Mouse (Mus musculus) cortical plate, adult 2 months (tissue): ENCODE data around the gene Tmc3. TPM values are rescaled to one million over a fixed set of nuclear protein-coding genes. Genes with fewer than 3 reads are reported as not detected.

ENCODE experiments used
- H3K27ac ChIP-seq: fragments of 200-500 bp; 2 replicates; pipeline ENCODE4 v1.5.1; 2012; ENCODE audit warnings: low read length, control low read depth, inconsistent platforms; ENCODE audit not compliant: insufficient read depth
- H3K4me1 ChIP-seq: fragments of 200-500 bp; 2 replicates; pipeline ENCODE4 v1.6.1; 2011; ENCODE audit warnings: low read length; ENCODE audit not compliant: control insufficient read depth, insufficient read depth
- H3K4me3 ChIP-seq: fragments of 200-500 bp; 2 replicates; pipeline ENCODE4 v1.5.1; 2011; ENCODE audit warnings: mild to moderate bottlenecking, low read length, control low read depth; ENCODE audit not compliant: insufficient read depth
- CTCF ChIP-seq: fragments of 200-500 bp; IDR thresholded peaks from 2 replicates; pipeline ENCODE4 v1.5.1; 2011; ENCODE audit warnings: mild to moderate bottlenecking, control low read depth, low read length; ENCODE audit not compliant: insufficient read depth; ENCODE audit errors: extremely low read depth
- POLR2A ChIP-seq: fragments of 200-500 bp; IDR thresholded peaks from 2 replicates; pipeline ENCODE4 v1.6.1; 2011; ENCODE audit warnings: mild to moderate bottlenecking, low read length, control low read depth; ENCODE audit not compliant: insufficient read depth; ENCODE audit errors: extremely low read depth
- polyA plus RNA-seq: library from polyadenylated mRNA; depleted of rRNA; stranded (reverse); fragments of >200 nt; gene quantifications from 2 replicates; pipeline ENCODE4 v1.2.3, GENCODE M21; 2012

Tmc3 gene
- polyA plus RNA-seq, 1 experiment = 0.54 TPM

DNA sequence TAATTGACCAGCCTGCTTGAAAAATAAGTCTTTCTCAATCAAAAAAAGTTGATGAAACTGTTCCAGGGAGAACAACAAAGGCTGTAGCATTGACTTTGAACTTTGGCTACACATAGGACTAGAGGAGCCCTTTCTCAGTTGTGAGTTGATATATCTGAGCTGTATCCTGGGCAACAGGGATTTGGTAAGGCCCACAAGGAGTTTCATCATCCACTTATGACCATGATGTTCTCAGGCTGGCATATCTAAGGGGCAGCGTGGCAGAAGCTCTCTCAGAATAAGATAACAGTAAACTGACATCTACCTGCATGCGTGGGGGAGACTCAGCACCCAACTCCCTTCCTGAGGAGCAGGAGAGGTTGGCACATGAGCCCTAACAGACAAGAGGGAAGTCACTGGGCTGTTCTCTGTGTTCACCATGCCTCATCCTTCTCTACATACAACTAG, 68.9 kb downstream of the Tmc3 start:
- Histone ChIP-seq H3K4me1 (no peaks in the 10 kb centered on the region), H3K4me3 (no peak overlapping the region), H3K27ac (no peak overlapping the region)
- TF ChIP-seq POLR2A (no peak), CTCF (no peak)

DNA sequence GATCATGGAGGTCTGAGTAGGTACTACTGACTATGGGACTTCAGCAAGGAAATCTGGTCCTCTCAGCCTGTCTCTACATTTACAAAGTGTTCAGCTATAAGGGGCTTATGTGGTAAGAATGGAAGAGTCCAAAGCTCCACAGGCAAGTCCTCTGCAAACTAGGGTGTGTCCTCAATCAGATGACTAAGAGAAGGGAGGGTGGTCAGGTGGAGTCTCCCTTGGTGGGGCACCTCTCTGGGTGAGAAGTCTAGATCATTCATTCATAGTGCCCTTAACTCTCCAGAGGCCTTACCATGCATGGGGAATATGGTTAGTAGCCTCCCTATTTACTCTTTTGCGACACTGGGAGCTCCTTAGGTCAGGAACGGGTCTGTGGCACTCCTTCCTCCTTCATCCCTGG, 69.5 kb downstream of the Tmc3 start:
- TF ChIP-seq CTCF (no peak), POLR2A (no peak)
- Histone ChIP-seq H3K4me1 (no peaks in the 10 kb centered on the region), H3K4me3 (no peak overlapping the region), H3K27ac (no peak overlapping the region)

DNA sequence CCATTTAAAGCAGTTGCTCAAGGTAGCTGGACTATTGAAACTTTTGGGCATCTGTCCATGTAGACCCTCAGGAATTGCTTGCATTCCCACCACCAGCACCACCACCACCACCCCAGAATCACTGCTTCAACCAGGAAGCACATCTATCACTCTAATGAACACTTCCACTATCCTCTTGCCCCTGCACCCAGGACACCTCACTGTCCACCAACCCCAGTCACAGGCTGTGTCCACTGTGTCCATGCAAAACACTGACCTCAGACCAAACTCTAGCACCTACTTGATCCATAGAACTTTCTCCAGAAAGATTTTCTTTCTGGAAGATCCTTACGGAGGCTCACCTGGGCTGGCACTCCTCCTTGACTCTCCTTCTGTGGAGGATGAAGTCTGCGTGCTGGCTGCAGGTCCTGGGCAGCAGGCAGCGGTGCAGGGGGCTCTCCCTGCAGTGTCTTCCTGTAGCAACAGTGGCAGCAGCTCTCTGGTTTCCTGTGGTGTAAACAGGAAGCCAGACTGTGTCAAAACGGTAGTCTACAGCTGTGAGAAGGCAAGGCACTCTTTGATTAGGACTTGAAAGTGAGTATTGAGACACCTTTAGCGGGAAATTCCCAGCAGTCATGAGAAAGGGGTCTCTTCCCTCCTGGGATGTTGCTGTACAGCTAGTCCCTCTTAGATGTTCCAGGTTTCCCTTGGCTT, 70.4 kb downstream of the Tmc3 start:
- no peak for TF ChIP-seq CTCF
- no peak for TF ChIP-seq POLR2A
- Histone ChIP-seq H3K27ac (no peak overlapping the region), H3K4me3 (no peak overlapping the region; the same call in 1 of the 2 replicates), H3K4me1 (no peaks in the 10 kb centered on the region)

DNA sequence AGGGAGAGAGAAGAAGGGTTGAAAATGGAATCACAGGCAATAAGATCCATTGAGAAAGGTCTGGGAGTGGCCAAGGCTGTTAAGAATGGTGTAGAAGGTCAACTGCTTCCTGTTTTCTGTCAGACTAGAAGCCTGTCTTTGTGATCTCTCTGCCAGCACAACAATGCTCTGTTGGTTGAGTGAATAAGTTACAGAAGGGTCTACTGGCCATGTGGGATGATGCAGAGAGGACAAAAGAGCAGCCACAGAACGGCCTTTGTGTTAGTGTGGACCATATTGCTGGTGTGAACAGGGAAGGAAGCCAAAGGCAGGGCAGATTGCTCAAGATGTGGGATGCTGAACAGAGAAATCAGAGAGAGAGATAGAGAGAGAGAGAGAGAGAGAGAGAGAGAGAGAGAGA, 74.0 kb downstream of the Tmc3 start:
- no peak overlapping the region for H3K27ac ChIP-seq
- H3K4me3 ChIP-seq = no peak overlapping the region
- H3K4me1 ChIP-seq = no peaks in the 10 kb centered on the region; the same call in 1 of the 2 replicates
- no peak for TF ChIP-seq POLR2A
- no peak for TF ChIP-seq CTCF

DNA sequence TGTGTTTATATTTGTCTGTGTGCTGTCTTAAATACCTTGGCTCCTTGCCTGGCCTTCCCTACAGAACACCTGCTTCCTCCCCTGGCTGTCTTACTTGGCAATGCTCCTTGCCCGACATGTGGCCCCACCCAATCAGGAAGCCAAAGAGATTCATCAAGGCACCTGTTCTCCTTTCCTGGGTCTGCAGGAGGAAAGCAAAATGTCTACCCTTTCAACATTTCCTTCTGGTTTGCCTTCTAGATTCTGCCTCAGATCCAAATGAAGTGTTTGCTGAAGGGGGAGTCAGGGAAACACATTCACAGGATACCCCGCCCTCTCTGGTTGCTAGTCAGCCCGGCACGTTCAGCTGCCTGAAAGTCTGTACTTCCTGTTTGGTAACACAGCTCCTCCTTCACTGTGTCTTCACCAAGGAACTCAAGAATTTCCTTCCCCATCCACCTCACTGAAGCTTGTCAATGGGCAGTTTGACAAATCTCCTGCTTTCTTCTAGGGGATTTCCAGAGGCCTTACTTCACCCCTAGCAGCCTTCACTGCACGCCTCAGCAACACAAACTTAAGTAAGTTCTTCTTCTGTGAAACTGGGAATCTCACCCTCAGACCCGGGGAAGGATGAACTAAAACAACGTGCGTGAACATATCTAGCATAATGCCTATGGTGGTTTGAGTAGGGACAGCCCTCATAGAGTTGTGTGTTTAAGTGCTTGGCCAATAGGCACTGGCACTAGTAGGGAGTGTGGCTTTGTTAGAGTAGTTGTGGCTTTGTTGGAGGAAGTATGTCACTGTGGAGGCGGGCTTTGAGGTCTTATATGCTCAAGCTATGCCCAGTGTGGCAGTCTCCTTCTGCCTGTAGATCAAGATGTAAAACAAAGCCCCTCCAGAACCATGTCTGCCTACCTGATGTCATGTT, 74.7 kb downstream of the Tmc3 start:
- Histone ChIP-seq H3K4me3 (no peak overlapping the region), H3K4me1 (no peaks in the 10 kb centered on the region; the same call in 1 of the 2 replicates), H3K27ac (no peak overlapping the region)
- TF ChIP-seq CTCF (no peak), POLR2A (no peak)

DNA sequence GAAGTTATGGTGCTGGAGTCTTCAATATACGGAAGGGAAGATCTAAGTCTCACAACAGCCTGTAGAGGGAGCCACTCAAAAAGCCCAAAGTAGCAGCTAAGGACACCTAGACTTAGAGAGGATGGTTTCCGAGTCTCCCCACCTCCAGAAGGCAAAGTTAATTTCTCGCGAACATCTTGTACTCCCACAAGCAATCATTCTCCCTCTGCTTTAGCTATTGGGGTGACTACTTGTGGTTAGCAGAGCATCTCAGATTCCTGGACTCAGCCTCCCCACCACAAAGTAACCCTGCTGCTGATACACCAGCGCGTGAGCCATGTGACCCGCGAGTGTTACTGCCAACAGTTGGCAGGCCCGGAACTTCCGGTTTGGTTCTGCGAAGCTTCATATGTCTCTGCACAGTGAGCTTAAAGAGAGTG, 75.6 kb downstream of the Tmc3 start:
- peak; percentile 18; the same call in 1 of the 2 replicates for TF ChIP-seq CTCF
- no peak for TF ChIP-seq POLR2A
- Histone ChIP-seq H3K4me3 (no peak overlapping the region), H3K27ac (no peak overlapping the region), H3K4me1 (no peaks in the 10 kb centered on the region; the same call in 1 of the 2 replicates)

DNA sequence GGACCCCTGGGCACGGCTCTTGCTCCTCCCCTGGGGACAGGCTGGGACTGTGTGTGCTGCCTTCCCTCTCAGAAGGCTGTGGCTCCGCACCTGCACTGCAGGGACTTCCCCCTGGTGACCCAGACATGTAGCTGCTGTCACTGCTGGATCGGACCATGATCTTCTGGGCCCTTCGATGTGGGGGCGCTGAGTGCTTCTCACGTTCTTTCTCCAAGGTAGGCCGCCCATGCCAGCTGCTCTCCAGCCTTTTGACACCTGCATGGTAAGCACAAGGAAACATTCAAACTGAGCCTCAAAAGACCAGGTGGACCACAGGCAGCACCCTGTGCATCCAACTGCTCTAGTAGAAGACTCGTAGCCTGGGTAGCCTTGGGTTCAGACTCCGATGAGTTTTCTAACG, 76.3 kb downstream of the Tmc3 start:
- Histone ChIP-seq H3K27ac (no peak overlapping the region), H3K4me3 (no peak overlapping the region), H3K4me1 (no peaks in the 10 kb centered on the region; the same call in 1 of the 2 replicates)
- TF ChIP-seq CTCF (no peak), POLR2A (no peak)

DNA sequence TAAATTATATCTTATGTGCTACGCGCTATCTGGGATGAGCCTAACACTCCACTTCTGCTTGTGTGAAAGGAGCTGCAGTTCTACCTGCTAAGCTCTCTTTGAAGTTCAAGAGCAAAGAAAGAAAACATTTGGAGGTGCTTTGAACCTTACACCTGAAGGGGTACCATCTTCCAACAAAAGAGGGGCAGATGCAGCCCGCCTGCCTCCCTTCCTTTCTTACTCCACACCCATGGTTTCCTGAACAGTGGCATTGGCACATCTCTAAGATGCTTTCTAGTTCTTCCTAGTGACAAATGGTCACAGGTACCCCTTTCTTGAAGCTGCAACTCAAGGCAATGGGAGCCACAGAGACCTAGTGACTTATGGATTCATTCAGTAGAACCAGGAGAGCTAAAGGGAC, 77.0 kb downstream of the Tmc3 start:
- no peak for TF ChIP-seq POLR2A
- no peak for TF ChIP-seq CTCF
- no peaks in the 10 kb centered on the region; the same call in 1 of the 2 replicates for H3K4me1 ChIP-seq
- H3K27ac ChIP-seq = no peak overlapping the region
- H3K4me3 ChIP-seq = no peak overlapping the region

DNA sequence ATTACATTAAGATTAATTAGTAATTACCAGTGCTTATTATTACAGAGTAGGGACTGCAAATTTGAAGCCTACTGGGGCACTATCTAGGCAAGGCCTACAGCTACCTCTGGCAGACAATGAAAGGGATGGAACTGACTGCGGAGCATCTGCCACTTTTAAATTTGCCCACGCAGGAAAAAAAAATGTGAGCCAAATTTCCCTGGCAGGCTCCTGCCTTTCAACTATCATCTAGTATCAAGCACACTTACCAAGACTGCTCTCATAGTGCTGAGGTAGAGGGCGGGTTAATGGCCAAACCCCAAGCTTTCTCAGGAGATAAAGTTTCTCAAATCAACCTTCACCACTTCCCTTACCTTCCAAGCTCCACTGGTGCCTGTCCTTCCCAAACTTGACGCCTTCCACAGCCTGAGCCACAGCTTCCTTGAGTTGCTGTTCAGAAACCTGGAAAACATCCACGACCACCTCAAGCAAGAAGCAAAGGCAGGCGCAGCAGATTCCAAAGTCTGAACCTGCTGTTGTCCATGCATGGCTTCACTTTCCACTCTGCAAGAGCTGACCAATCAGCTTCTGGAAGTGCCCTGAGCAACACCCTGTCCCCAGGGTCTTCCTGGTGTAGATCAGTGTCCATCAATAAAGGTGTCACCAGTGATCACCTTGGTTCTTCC, 78.1 kb downstream of the Tmc3 start:
- TF ChIP-seq POLR2A (no peak), CTCF (no peak)
- no peak overlapping the region for H3K4me3 ChIP-seq
- no peak overlapping the region for H3K27ac ChIP-seq
- no peaks in the 10 kb centered on the region; the same call in 1 of the 2 replicates for H3K4me1 ChIP-seq
